Mouse (Mus musculus) thymus, adult 18-20 months (tissue): ENCODE data around the gene Bdkrb1.
A peak's percentile ranks its signal among the peaks of the same experiment; 100 is the strongest.

ENCODE experiments used
- DNase-seq, 2 experiments: peaks; one replicate each; pipeline ENCODE4 v3.0.0; 2022; ENCODE audit warnings: mixed read lengths in 2 of 2

The Bdkrb1 gene

GRCm38 (mm10) chr12:105602581-105603210 is at the start of gene Bdkrb1:
Gene Bdkrb1, plus strand, starts transcription at chr12:105603085.
- DNase-seq, result no peak

GRCm38 (mm10) chr12:105554151-105554772 is 48.6 kb upstream of the Bdkrb1 start:
- DNase-seq, result no peak

- DNase-seq, result no peak
Observed at GRCm38 (mm10) chr12:105555172-105555571, 47.7 kb upstream of the Bdkrb1 start.

- no peak for DNase-seq
Observed at GRCm38 (mm10) chr12:105557250-105557925, 45.5 kb upstream of the Bdkrb1 start.

- DNase-seq, result no peak
Observed at GRCm38 (mm10) chr12:105561007-105561534, 41.8 kb upstream of the Bdkrb1 start.

GRCm38 (mm10) chr12:105562056-105562820 is 40.6 kb upstream of the Bdkrb1 start:
- no peak for DNase-seq

GRCm38 (mm10) chr12:105562936-105563680 is 39.8 kb upstream of the Bdkrb1 start, which contains the start of gene Bdkrb2:
Gene Bdkrb2, plus strand, starts transcription at chr12:105563226.
- no peak for DNase-seq

- no peak for DNase-seq
Observed at GRCm38 (mm10) chr12:105563726-105564275, 39.1 kb upstream of the Bdkrb1 start.

- no peak for DNase-seq
Observed at GRCm38 (mm10) chr12:105565221-105565620, 37.7 kb upstream of the Bdkrb1 start.

- no peak for DNase-seq
Observed at GRCm38 (mm10) chr12:105571867-105572266, 31.0 kb upstream of the Bdkrb1 start.

- DNase-seq, result no peak
Observed at GRCm38 (mm10) chr12:105572622-105573021, 30.3 kb upstream of the Bdkrb1 start.

- no peak for DNase-seq
Observed at GRCm38 (mm10) chr12:105574356-105574755, 28.5 kb upstream of the Bdkrb1 start.

GRCm38 (mm10) chr12:105580490-105580889 is 22.4 kb upstream of the Bdkrb1 start:
- no peak for DNase-seq

- no peak for DNase-seq
Observed at GRCm38 (mm10) chr12:105582486-105582885, 20.4 kb upstream of the Bdkrb1 start.

- DNase-seq, result no peak
Observed at GRCm38 (mm10) chr12:105583484-105583883, 19.4 kb upstream of the Bdkrb1 start.

GRCm38 (mm10) chr12:105584851-105585250 is 18.0 kb upstream of the Bdkrb1 start:
- peak in 1 of 2 experiments; percentile 11 for DNase-seq

GRCm38 (mm10) chr12:105587526-105587925 is 15.4 kb upstream of the Bdkrb1 start:
- no peak for DNase-seq

- DNase-seq, result no peak
Observed at GRCm38 (mm10) chr12:105590786-105591185, 12.1 kb upstream of the Bdkrb1 start.

GRCm38 (mm10) chr12:105592361-105592761 is 10.5 kb upstream of the Bdkrb1 start:
- DNase-seq, result no peak

- DNase-seq, result no peak
Observed at GRCm38 (mm10) chr12:105593471-105593870, 9.4 kb upstream of the Bdkrb1 start.

- DNase-seq, result no peak
Observed at GRCm38 (mm10) chr12:105597135-105597534, 5.8 kb upstream of the Bdkrb1 start.

GRCm38 (mm10) chr12:105598503-105598902 is 4.4 kb upstream of the Bdkrb1 start:
- no peak for DNase-seq
